Mouse (Mus musculus) stomach, postnatal 0 days (tissue): Measurements from ENCODE around the gene Itga6. TPM values are rescaled to one million over a fixed set of nuclear protein-coding genes. Genes with fewer than 3 reads are reported as not detected.
A peak's percentile ranks its signal among the peaks of the same experiment; 100 is the strongest.

Experiments
- ATAC-seq: fragments of 200-750 bp; cut with Nextera tagmentation; 2 replicates; pipeline ENCODE4 v1.8.0; 2017; ENCODE audit not compliant: low FRiP score, low TSS enrichment
- DNase-seq: peaks from one replicate; pipeline ENCODE4 v3.0.0-alpha.2; 2016; ENCODE audit warnings: low spot score
- H3K27ac ChIP-seq: fragments of 300-500 bp; sonication (generic); replicated peaks from 2 replicates; pipeline ENCODE4 v1.5.1; 2014; ENCODE audit warnings: mild to moderate bottlenecking, control low read depth
- H3K27me3 ChIP-seq: fragments of 300-500 bp; sonication (generic); 2 replicates; pipeline ENCODE4 v1.6.1; 2014; ENCODE audit warnings: low read length; ENCODE audit not compliant: control insufficient read depth, insufficient read depth
- H3K36me3 ChIP-seq: fragments of 300-500 bp; sonication (generic); 2 replicates; pipeline ENCODE4 v1.6.1; 2014; ENCODE audit warnings: low read length, mixed read lengths; ENCODE audit not compliant: control insufficient read depth, insufficient read depth
- H3K4me1 ChIP-seq: fragments of 300-500 bp; sonication (generic); replicated peaks from 2 replicates; pipeline ENCODE4 v1.6.1; 2014; ENCODE audit warnings: antibody characterized with exemption; ENCODE audit not compliant: control insufficient read depth, insufficient read depth
- H3K4me2 ChIP-seq: fragments of 300-500 bp; sonication (generic); replicated peaks from 2 replicates; pipeline ENCODE4 v1.6.1; 2014; ENCODE audit warnings: low read depth, mild to moderate bottlenecking, control low read depth, moderate library complexity
- H3K4me3 ChIP-seq: fragments of 300-500 bp; sonication (generic); 2 replicates; pipeline ENCODE4 v1.5.1; 2014; ENCODE audit warnings: low read depth, low read length, control low read depth
- H3K9ac ChIP-seq: fragments of 300-500 bp; sonication (generic); 2 replicates; pipeline ENCODE4 v1.6.1; 2014; ENCODE audit warnings: mild to moderate bottlenecking, low read length, control low read depth, mixed read lengths
- H3K9me3 ChIP-seq: fragments of 300-500 bp; sonication (generic); 2 replicates; pipeline ENCODE4 v1.6.1; 2016; ENCODE audit warnings: low read length; ENCODE audit not compliant: control insufficient read depth
- CTCF ChIP-seq: IDR thresholded peaks from 2 replicates; pipeline ENCODE4 v1.5.1; 2016; ENCODE audit warnings: antibody characterized with exemption, low read depth, mild to moderate bottlenecking, moderate library complexity
- EP300 ChIP-seq: optimal IDR thresholded peaks from 2 replicates; pipeline ENCODE3; 2016; ENCODE audit warnings: antibody characterized with exemption
- WGBS: fragments of 180-500 bp; shearing (Covaris S2); extraction: QIAGEN DNeasy Blood & Tissue Kit; methylation state at CpG from one replicate; pipeline ENCODE4 v1.1.7; 2014; 5-methylcytosine and 5-hydroxymethylcytosine counted together
- polyA plus RNA-seq: library from polyadenylated mRNA; unstranded; fragments of >200 nt; fragmentation: Nextera tagmentation; extraction: Ambion mirVana; gene quantifications from 2 replicates; pipeline ENCODE4 v1.2.1, GENCODE M21; 2015

The Itga6 gene
- polyA plus RNA-seq, 1 experiment from 2014 or later = 51.9 TPM

DNA sequence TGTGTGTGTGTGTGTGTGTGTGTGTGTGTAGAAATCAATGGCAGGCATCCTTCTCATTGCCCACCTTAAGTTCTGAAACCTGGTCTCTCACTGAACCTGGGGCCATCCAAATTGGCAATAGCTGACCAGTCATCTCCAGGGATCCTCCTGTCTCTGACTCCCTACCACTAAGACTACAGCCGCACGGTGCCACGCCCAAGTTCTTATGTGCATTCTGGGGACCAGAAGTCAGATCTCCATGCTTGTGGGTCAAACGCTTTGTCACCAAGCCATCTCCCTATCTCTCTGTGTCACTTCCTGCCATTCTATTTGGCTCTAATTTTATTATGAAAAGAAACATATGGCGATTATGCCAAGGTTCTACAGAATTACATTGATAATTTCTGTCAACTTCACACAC lies 28.3 kb downstream of the Itga6 start:
- Histone ChIP-seq H3K36me3 (no peaks in the 10 kb centered on the region), H3K4me2 (no peak overlapping the region), H3K4me3 (no peak overlapping the region), H3K4me1 (no peaks in the 10 kb centered on the region), H3K27me3 (no peaks in the 10 kb centered on the region), H3K9me3 (no peaks in the 10 kb centered on the region), H3K27ac (no peak overlapping the region), H3K9ac (no peak overlapping the region)
- TF ChIP-seq CTCF = no peak
- no peak for TF ChIP-seq EP300
- no peak for ATAC-seq
- 87% methylated on average over 5 of the region's 5 CpGs for WGBS
- DNase-seq = no peak

DNA sequence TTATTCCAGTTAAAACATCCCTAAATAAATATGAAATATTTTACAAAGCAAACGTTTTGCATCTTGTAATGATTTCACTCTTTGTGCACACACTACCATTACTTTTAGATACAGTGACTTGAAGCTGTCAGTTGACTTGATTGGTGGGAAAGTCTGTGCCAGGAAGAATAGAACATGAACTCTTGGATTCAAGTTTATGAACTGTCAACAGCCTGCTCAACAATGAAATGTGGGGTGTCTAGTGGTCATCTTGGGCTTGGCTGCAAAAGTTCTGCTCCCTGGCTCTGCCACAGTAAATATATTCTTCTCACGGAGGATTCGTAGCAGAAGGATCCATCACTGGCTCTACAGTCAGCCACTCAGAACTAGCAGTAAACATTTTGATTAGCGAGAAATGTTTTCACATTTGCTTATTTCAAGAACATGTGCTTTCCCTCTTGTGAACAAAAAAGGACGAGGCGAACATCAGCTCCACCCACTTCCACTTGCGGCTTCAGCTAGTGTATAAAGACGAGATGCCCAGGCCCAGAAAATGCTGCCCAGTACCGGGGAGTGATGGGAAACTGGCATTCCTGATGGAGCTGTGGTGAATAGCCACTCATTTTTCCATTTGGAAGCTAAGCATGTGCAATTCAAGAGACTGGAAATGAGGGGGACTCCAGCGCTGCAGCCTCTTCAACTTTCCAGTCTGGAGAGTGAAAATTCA lies 29.0 kb downstream of the Itga6 start:
- ATAC-seq = no peak
- TF ChIP-seq EP300 = no peak
- TF ChIP-seq CTCF = no peak
- 52% methylated on average over 10 of the region's 10 CpGs for WGBS
- Histone ChIP-seq H3K4me2 (0 out of 2 replicates have a peak overlapping the region, but pooled peaks have one; percentile 14), H3K9me3 (no peaks in the 10 kb centered on the region), H3K27me3 (no peaks in the 10 kb centered on the region), H3K9ac (no peak overlapping the region), H3K4me1 (no peaks in the 10 kb centered on the region), H3K27ac (no peak overlapping the region), H3K36me3 (no peaks in the 10 kb centered on the region), H3K4me3 (no peak overlapping the region)
- no peak for DNase-seq

DNA sequence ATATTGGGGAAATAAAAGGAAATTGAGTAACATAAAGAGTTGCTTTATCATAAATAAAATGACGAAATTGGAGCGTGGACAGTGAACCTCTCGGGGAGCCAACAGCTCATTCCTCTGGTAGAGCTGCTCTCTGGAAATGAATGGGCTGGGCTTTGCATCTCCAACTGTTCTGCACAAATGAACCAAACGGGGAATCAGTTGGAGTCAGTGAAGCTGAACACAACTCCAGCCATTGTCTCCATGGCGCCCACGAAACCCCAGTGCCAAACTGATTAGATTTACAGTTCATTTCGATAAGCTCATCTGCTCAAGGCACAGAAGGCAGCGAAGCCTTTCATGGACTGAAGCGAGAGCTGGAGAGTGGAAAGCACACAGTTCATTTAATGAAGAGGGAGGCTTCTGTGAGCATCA lies 29.8 kb downstream of the Itga6 start:
- Histone ChIP-seq H3K9me3 (no peaks in the 10 kb centered on the region), H3K27ac (no peak overlapping the region), H3K4me2 (no peak overlapping the region), H3K4me3 (no peak overlapping the region), H3K9ac (no peak overlapping the region), H3K4me1 (no peaks in the 10 kb centered on the region), H3K27me3 (no peaks in the 10 kb centered on the region), H3K36me3 (no peaks in the 10 kb centered on the region)
- DNase-seq = no peak
- WGBS = 74% methylated on average over 9 of the region's 9 CpGs
- no peak for TF ChIP-seq CTCF
- TF ChIP-seq EP300 = no peak
- ATAC-seq = no peak

DNA sequence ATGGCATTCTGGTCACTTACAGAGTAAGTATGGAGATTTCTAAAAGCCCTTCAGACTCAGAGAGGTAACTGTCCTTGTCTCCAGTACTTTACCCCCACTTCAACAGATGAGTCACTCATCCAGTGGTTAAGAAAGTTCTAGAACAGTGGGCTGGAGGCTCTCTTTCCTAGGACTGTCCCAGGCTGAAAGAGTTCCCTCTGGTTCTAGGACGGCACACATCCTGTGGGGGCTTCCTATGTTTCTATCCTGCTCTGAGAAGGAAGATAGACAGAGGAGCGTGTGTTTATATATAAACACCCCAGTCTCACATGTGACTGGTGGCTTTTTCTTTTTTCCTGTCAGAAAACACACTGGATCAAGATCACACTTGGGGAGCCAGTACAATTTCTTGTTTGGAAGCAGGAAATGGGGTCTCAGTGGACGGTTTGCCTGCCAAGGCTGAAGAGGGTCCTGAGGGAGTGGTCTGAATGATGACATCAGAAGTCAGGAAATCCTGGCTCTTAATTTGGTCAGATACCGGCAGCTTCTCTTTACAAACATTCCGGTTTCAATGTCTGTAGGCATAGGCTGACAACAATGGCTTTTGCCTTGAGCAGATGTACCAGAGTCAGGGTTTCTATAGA lies 34.0 kb downstream of the Itga6 start:
- Histone ChIP-seq H3K27me3 (no peaks in the 10 kb centered on the region), H3K4me2 (no peak overlapping the region), H3K36me3 (no peaks in the 10 kb centered on the region), H3K9ac (no peak overlapping the region), H3K9me3 (no peaks in the 10 kb centered on the region), H3K4me3 (no peak overlapping the region), H3K4me1 (no peaks in the 10 kb centered on the region), H3K27ac (no peak overlapping the region)
- 50% methylated on average over 5 of the region's 5 CpGs for WGBS
- no peak for DNase-seq
- ATAC-seq = no peak
- TF ChIP-seq EP300 (no peak), CTCF (no peak)

DNA sequence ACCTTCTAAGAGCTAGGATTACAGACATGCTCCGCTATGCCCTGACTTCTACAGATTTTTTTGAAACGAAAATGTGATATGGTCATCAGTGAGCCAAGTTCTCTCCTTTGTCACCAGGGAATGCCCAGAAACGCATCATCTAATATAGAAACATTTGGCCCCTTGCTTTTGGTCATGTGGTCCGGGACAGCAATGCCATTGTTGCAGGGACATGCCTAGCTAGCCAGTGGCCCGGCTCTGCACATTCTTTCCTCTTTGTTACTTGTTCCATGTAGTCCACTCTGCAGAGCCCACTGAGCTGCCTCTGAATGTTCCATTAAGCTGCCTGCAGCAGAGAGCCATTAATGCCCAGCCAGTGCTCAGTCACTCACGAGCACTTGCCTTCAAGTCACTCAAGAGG lies 34.6 kb downstream of the Itga6 start:
- H3K9ac ChIP-seq = no peak overlapping the region
- H3K4me2 ChIP-seq = no peak overlapping the region
- no peaks in the 10 kb centered on the region for H3K36me3 ChIP-seq
- no peak overlapping the region for H3K27ac ChIP-seq
- 64% methylated on average over 6 of the region's 6 CpGs for WGBS
- ATAC-seq = no peak
- no peak overlapping the region for H3K4me3 ChIP-seq
- H3K4me1 ChIP-seq = no peaks in the 10 kb centered on the region
- no peak for TF ChIP-seq CTCF
- no peak for TF ChIP-seq EP300
- no peaks in the 10 kb centered on the region for H3K27me3 ChIP-seq
- H3K9me3 ChIP-seq = no peaks in the 10 kb centered on the region
- DNase-seq = no peak

DNA sequence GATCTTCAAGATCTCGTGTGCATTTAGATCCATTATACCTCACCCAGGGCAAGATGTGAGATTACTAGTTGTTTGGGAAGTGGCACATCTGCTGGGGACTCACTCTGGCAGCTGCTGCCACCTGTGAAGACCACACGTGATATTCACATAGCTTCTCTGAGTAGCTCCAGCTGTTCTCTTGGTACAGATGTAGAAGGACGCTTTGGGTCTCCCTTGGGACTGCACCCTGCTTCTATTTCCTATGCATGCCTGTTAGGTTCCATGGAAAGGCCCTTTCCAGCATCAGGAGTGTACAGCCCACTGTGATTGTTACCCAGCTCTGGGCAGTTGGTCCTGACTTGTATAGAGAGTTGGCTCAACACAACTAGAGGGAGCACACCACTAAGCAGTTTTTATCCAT lies 39.8 kb downstream of the Itga6 start:
- Histone ChIP-seq H3K27me3 (no peaks in the 10 kb centered on the region), H3K9me3 (no peaks in the 10 kb centered on the region), H3K4me3 (no peak overlapping the region), H3K27ac (no peak overlapping the region), H3K9ac (no peak overlapping the region), H3K36me3 (no peaks in the 10 kb centered on the region), H3K4me2 (no peak overlapping the region), H3K4me1 (no peaks in the 10 kb centered on the region; the same call in 1 of the 2 replicates)
- ATAC-seq (no peak), DNase-seq (no peak)
- WGBS = 63% methylated on average over 3 of the region's 3 CpGs
- TF ChIP-seq CTCF (no peak), EP300 (no peak)
